Mouse (Mus musculus) NIH3T3 (cell line): ENCODE results near the gene Olfr729.

Source experiments
- DNase-seq: peaks from one replicate; pipeline ENCODE4 v3.0.0-alpha.2; 2012; ENCODE audit warnings: low read depth

Gene Olfr729

DNA sequence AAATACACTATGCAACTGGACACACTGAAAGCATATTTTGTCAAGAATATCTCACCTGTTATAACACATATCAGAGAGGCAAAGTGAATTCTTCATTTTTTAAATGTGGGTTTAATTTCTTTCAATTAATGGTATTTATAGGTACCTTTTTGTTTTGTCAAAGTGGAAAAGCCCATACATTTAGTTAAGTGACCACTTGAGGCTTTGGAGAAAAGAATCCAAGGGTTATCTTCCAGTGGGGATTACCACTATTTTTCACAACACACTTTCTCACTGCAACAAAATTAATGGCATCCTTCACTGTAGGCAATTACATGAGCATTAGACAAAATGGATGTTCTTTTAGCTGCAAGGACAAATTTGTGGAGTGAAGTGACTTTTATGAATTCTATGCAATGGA, at the start of gene Olfr729:
TSS of gene Olfr729 (minus strand) at position 101 of the 400 bp plus-strand sequence.
- no peak for DNase-seq

DNA sequence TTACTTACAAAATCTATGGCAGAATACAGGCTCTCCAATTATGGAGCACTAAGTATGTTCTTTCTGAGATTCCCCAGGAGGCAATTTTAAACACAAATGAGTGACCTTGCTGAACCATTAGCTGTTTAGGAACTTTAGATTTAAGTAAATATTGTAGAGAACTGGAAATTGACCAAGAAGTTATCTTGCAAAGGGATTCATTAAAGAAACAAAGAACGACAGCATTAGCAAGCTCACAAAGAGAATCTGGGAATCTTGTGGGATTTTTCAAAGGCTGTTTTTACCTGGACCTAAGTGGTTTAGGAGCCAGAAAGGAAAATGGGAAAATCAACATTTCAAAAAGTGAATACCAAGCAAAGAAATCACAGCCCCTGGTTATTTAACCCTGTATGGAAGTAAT, 35.4 kb upstream of the Olfr729 start, which contains the start of gene Olfr730:
TSS of gene Olfr730 (minus strand) at position 101 of the 400 bp plus-strand sequence.
- DNase-seq = no peak

DNA sequence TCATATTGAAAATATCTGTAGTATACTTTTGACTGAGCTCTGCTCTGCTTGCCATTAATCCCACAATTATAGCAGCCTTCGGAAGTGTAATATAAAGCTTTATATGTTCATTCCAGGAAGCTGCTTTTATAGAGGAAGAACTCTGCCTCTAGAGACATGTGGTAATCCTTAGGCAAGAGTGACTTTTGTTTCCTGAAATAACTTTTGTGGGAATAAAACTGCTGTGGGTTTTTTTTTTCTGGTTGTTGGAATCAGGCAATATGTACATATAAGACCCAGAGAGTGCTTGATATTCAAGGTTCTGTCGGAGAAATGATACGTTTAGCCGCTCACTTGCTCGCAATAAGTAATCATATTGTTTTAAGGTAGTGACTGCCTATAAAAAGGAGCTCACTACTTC, 10.1 kb downstream of the Olfr729 start, which contains the start of gene Olfr728:
TSS of gene Olfr728 (minus strand) at position 101 of the 400 bp plus-strand sequence.
- no peak for DNase-seq

- DNase-seq = no peak
Measured at GRCm38 (mm10) chr14:50122886-50123285, 29.8 kb downstream of the Olfr729 start, which contains the start of gene Olfr727. Gene Olfr727, plus strand, starts transcription at chr14:50123186.
